Mouse (Mus musculus): Measurements from ENCODE around the gene AC161166.1. TPM values are rescaled to one million over a fixed set of nuclear protein-coding genes. Genes with fewer than 3 reads are reported as not detected.
"Not testable (repeated sequence)": the region's sequence is repeated elsewhere in the genome, so short reads cannot be mapped to it uniquely, and the experiment has no call there.

Gene AC161166.1
- polyA plus RNA-seq, 1 experiment from 2014 or later: 0.46 TPM

GRCm38 (mm10) chr7:24520054-24520453 is 7.8 kb upstream of the AC161166.1 start:
- H3K4me2 ChIP-seq (ENCODE audit: low read length); ATAC-seq (replicated peaks; ENCODE audit: low FRiP score, low TSS enrichment, low read depth); H3K9ac ChIP-seq (ENCODE audit: low read length); H3K9me3 ChIP-seq (ENCODE audit: control insufficient read depth, low read length); H3K4me1 ChIP-seq (replicated peaks; ENCODE audit: control insufficient read depth, insufficient read depth, low read length); DNase-seq (ENCODE audit: low spot score); H3K4me3 ChIP-seq (ENCODE audit: low read depth, low read length); H3K36me3 ChIP-seq (ENCODE audit: control insufficient read depth, insufficient read depth, low read length); H3K27me3 ChIP-seq (replicated peaks; ENCODE audit: control insufficient read depth, insufficient read depth, low read length); H3K27ac ChIP-seq (ENCODE audit: low read depth): not testable (repeated sequence)
- 92% methylated on average over 9 of the region's 10 CpGs for WGBS

- Histone ChIP-seq H3K4me1 (replicated peaks; ENCODE audit: control insufficient read depth, insufficient read depth, low read length) (no peaks in the 10 kb centered on the region), H3K9me3 (ENCODE audit: control insufficient read depth, low read length) (no peaks in the 10 kb centered on the region), H3K4me2 (ENCODE audit: low read length) (no peak overlapping the region), H3K36me3 (ENCODE audit: control insufficient read depth, insufficient read depth, low read length) (peaks cover 7% of the 10 kb centered on the region; the same call in 1 of the 2 replicates), H3K27ac (ENCODE audit: low read depth) (no peak overlapping the region), H3K4me3 (ENCODE audit: low read depth, low read length) (no peak overlapping the region), H3K9ac (ENCODE audit: low read length) (no peak overlapping the region), H3K27me3 (replicated peaks; ENCODE audit: control insufficient read depth, insufficient read depth, low read length) (no peaks in the 10 kb centered on the region)
- WGBS: 62% methylated on average over 3 of the region's 3 CpGs
- ATAC-seq (replicated peaks; ENCODE audit: low FRiP score, low TSS enrichment, low read depth) (no peak), DNase-seq (ENCODE audit: low spot score) (no peak)
These were observed 6.9 kb upstream of the AC161166.1 start for GRCm38 (mm10) chr7:24519130-24519529.

- no peak for ATAC-seq (replicated peaks; ENCODE audit: low FRiP score, low TSS enrichment, low read depth)
- Histone ChIP-seq H3K4me2 (ENCODE audit: low read length) (no peak overlapping the region), H3K36me3 (ENCODE audit: control insufficient read depth, insufficient read depth, low read length) (peaks cover 7% of the 10 kb centered on the region; the same call in 1 of the 2 replicates), H3K27me3 (replicated peaks; ENCODE audit: control insufficient read depth, insufficient read depth, low read length) (no peaks in the 10 kb centered on the region), H3K4me3 (ENCODE audit: low read depth, low read length) (no peak overlapping the region), H3K27ac (ENCODE audit: low read depth) (no peak overlapping the region), H3K9ac (ENCODE audit: low read length) (no peak overlapping the region), H3K9me3 (ENCODE audit: control insufficient read depth, low read length) (no peaks in the 10 kb centered on the region), H3K4me1 (replicated peaks; ENCODE audit: control insufficient read depth, insufficient read depth, low read length) (no peaks in the 10 kb centered on the region)
- 67% methylated on average over 6 of the region's 6 CpGs for WGBS
- no peak for DNase-seq (ENCODE audit: low spot score)
These were observed 5.4 kb upstream of the AC161166.1 start for GRCm38 (mm10) chr7:24517654-24518053.

GRCm38 (mm10) chr7:24517077-24517476 is 4.8 kb upstream of the AC161166.1 start:
- Histone ChIP-seq H3K36me3 (ENCODE audit: control insufficient read depth, insufficient read depth, low read length) (peaks cover 11% of the 10 kb centered on the region; the same call in 1 of the 2 replicates), H3K4me1 (replicated peaks; ENCODE audit: control insufficient read depth, insufficient read depth, low read length) (no peaks in the 10 kb centered on the region), H3K27ac (ENCODE audit: low read depth) (no peak overlapping the region), H3K27me3 (replicated peaks; ENCODE audit: control insufficient read depth, insufficient read depth, low read length) (no peaks in the 10 kb centered on the region), H3K9me3 (ENCODE audit: control insufficient read depth, low read length) (no peaks in the 10 kb centered on the region), H3K4me2 (ENCODE audit: low read length) (no peak overlapping the region), H3K9ac (ENCODE audit: low read length) (no peak overlapping the region), H3K4me3 (ENCODE audit: low read depth, low read length) (no peak overlapping the region)
- 59% methylated on average over 5 of the region's 5 CpGs for WGBS
- ATAC-seq (replicated peaks; ENCODE audit: low FRiP score, low TSS enrichment, low read depth): no peak
- no peak for DNase-seq (ENCODE audit: low spot score)

- not testable (repeated sequence) for H3K27me3 ChIP-seq (replicated peaks; ENCODE audit: control insufficient read depth, insufficient read depth, low read length); ATAC-seq (replicated peaks; ENCODE audit: low FRiP score, low TSS enrichment, low read depth); H3K4me1 ChIP-seq (replicated peaks; ENCODE audit: control insufficient read depth, insufficient read depth, low read length); H3K4me2 ChIP-seq (ENCODE audit: low read length); H3K4me3 ChIP-seq (ENCODE audit: low read depth, low read length); DNase-seq (ENCODE audit: low spot score); H3K9me3 ChIP-seq (ENCODE audit: control insufficient read depth, low read length); H3K27ac ChIP-seq (ENCODE audit: low read depth); H3K9ac ChIP-seq (ENCODE audit: low read length)
- 69% methylated on average over 8 of the region's 8 CpGs for WGBS
- peaks cover 13% of the 10 kb centered on the region; the same call in 1 of the 2 replicates for H3K36me3 ChIP-seq (ENCODE audit: control insufficient read depth, insufficient read depth, low read length)
These were observed 4.1 kb upstream of the AC161166.1 start for GRCm38 (mm10) chr7:24516319-24516718.

- DNase-seq (ENCODE audit: low spot score): no peak
- Histone ChIP-seq H3K27me3 (replicated peaks; ENCODE audit: control insufficient read depth, insufficient read depth, low read length) (no peaks in the 10 kb centered on the region), H3K9me3 (ENCODE audit: control insufficient read depth, low read length) (no peaks in the 10 kb centered on the region), H3K4me1 (replicated peaks; ENCODE audit: control insufficient read depth, insufficient read depth, low read length) (peaks cover 16% of the 10 kb centered on the region), H3K27ac (ENCODE audit: low read depth) (peak overlapping the region; percentile 100), H3K4me2 (ENCODE audit: low read length) (peak overlapping the region; percentile 59), H3K36me3 (ENCODE audit: control insufficient read depth, insufficient read depth, low read length) (0 out of 2 replicates have a peak, but pooled peaks cover 7% of the 10 kb centered on the region), H3K9ac (ENCODE audit: low read length) (peak overlapping the region; percentile 97), H3K4me3 (ENCODE audit: low read depth, low read length) (peak overlapping the region; percentile 76)
- ATAC-seq (replicated peaks; ENCODE audit: low FRiP score, low TSS enrichment, low read depth): 0 out of 2 replicates have a peak, but pooled peaks have one; percentile 0
- WGBS: under 1% methylated on average over 20 of the region's 20 CpGs
These were observed 4.5 kb downstream of the AC161166.1 start for GRCm38 (mm10) chr7:24507726-24508114.

- peak; percentile 89 for ATAC-seq (replicated peaks; ENCODE audit: low FRiP score, low TSS enrichment, low read depth)
- H3K9ac ChIP-seq (ENCODE audit: low read length): peak within 1 kb of the TSS; percentile 97
- H3K4me1 ChIP-seq (replicated peaks; ENCODE audit: control insufficient read depth, insufficient read depth, low read length): peaks cover 16% of the 10 kb centered on the region
- H3K4me3 ChIP-seq (ENCODE audit: low read depth, low read length): peak within 1 kb of the TSS; percentile 76
- peak; percentile 92 for DNase-seq (ENCODE audit: low spot score)
- 0 out of 2 replicates have a peak, but pooled peaks cover 2% of the 10 kb centered on the region for H3K36me3 ChIP-seq (ENCODE audit: control insufficient read depth, insufficient read depth, low read length)
- under 1% methylated on average over 80 of the region's 84 CpGs for WGBS
- peak within 1 kb of the TSS; percentile 59 for H3K4me2 ChIP-seq (ENCODE audit: low read length)
- H3K27ac ChIP-seq (ENCODE audit: low read depth): peak within 1 kb of the TSS; percentile 100
- H3K27me3 ChIP-seq (replicated peaks; ENCODE audit: control insufficient read depth, insufficient read depth, low read length): no peaks in the 10 kb centered on the region; the same call in 1 of the 2 replicates
- H3K9me3 ChIP-seq (ENCODE audit: control insufficient read depth, low read length): no peaks in the 10 kb centered on the region
These were observed 5.2 kb downstream of the AC161166.1 start, which contains the start of gene Zfp428 for GRCm38 (mm10) chr7:24506838-24507725. Zfp428 (plus strand) TSS chr7:24507006.

GRCm38 (mm10) chr7:24506476-24506837 is 5.8 kb downstream of the AC161166.1 start:
- H3K27ac ChIP-seq (ENCODE audit: low read depth): peak overlapping the region; percentile 100
- peak overlapping the region; percentile 97 for H3K9ac ChIP-seq (ENCODE audit: low read length)
- H3K36me3 ChIP-seq (ENCODE audit: control insufficient read depth, insufficient read depth, low read length): no peaks in the 10 kb centered on the region
- WGBS: 0% methylated on average over 12 of the region's 12 CpGs
- no peaks in the 10 kb centered on the region for H3K9me3 ChIP-seq (ENCODE audit: control insufficient read depth, low read length)
- peak overlapping the region; percentile 76 for H3K4me3 ChIP-seq (ENCODE audit: low read depth, low read length)
- peak overlapping the region; percentile 59 for H3K4me2 ChIP-seq (ENCODE audit: low read length)
- DNase-seq (ENCODE audit: low spot score) (no peak), ATAC-seq (replicated peaks; ENCODE audit: low FRiP score, low TSS enrichment, low read depth) (no peak; the same call in 1 of the 2 replicates)
- peaks cover 16% of the 10 kb centered on the region for H3K4me1 ChIP-seq (replicated peaks; ENCODE audit: control insufficient read depth, insufficient read depth, low read length)
- peaks cover 3% of the 10 kb centered on the region for H3K27me3 ChIP-seq (replicated peaks; ENCODE audit: control insufficient read depth, insufficient read depth, low read length)

Data from intestine, embryonic 14.5 days (tissue).